Mouse (Mus musculus): Measurements from ENCODE around the gene Mxd1. TPM values are rescaled to one million over a fixed set of nuclear protein-coding genes. Genes with fewer than 3 reads are reported as not detected.

Gene Mxd1
- polyA plus RNA-seq, 1 experiment from 2014 or later, result 13.5 TPM

DNA sequence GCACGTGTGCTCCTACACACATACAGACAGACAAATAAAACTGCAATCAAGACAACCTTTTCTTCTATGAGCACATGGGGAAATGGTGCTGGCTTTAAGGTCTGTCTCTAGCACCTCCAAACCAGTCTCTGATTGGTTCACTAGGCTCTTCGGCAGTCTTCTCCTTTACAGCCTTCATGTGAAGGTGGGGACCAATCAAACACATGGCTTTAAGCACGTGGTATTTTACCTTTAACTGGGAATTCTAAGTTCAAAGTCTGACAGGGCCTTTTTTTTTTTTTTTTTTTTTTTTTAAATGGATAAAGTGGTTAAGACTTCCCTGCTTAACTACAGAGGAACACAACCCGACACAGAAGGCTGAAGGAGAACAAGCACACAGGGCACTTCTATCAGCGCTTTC lies 3.9 kb downstream of the Mxd1 start:
- DNase-seq (ENCODE audit: low spot score) (no peak), ATAC-seq (replicated peaks; ENCODE audit: insufficient number of reproducible peaks, low FRiP score, low TSS enrichment, low read depth) (no peak)
- H3K4me1 ChIP-seq (ENCODE audit: control insufficient read depth, insufficient read depth, low read length), result no peaks in the 10 kb centered on the region
- no peak overlapping the region for H3K27ac ChIP-seq (replicated peaks; ENCODE audit: low read depth, low read length)
- no peaks in the 10 kb centered on the region for H3K9me3 ChIP-seq (replicated peaks; ENCODE audit: control insufficient read depth, low read length)
- H3K4me2 ChIP-seq (ENCODE audit: low read depth, low read length), result no peak overlapping the region
- H3K4me3 ChIP-seq (ENCODE audit: low read depth, low read length), result no peak overlapping the region
- WGBS, result 87% methylated on average over 5 of the region's 5 CpGs
- no peak overlapping the region for H3K9ac ChIP-seq (replicated peaks; ENCODE audit: low read length)
- no peaks in the 10 kb centered on the region for H3K27me3 ChIP-seq (ENCODE audit: control insufficient read depth, insufficient read depth, low read length)
- H3K36me3 ChIP-seq (replicated peaks; ENCODE audit: control insufficient read depth, insufficient read depth, low read depth, low read length), result no peaks in the 10 kb centered on the region

DNA sequence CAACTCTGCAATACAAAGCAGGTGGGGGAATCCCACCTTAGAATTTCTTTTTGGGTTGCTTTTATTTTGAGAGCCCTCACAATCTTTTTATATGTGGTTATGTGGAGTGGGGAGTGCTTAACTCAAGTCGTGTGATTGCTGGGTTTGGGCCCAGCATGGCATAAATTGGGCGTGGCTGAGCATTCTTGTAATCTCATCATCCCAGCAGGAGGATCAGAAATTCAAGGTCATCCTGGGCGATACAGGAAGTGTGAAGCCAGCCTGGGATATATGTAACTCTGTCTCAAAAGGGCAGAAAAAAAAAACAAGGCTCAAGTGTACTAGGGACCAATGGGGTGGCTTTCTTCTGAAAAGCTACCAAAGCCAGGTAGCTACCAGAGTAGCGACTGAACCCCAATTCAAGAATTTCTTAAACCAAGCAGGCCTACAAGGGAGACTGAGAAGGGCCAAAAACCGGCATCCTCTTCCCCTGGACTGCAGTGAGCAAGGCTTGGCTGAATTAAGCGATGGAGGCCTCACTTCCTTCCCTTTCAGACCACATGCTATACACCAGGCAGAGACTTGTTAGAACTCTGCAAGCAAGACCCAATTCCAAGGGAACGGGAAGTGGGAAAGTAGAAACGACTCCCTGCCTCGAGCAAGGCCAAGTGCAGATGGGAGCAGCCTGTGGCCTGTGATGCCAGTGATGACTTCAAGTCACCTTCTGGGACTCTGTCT lies 8.6 kb downstream of the Mxd1 start:
- no peak overlapping the region for H3K27ac ChIP-seq (replicated peaks; ENCODE audit: low read depth, low read length)
- DNase-seq (ENCODE audit: low spot score) (no peak), ATAC-seq (replicated peaks; ENCODE audit: insufficient number of reproducible peaks, low FRiP score, low TSS enrichment, low read depth) (no peak)
- no peak overlapping the region for H3K4me2 ChIP-seq (ENCODE audit: low read depth, low read length)
- no peaks in the 10 kb centered on the region for H3K4me1 ChIP-seq (ENCODE audit: control insufficient read depth, insufficient read depth, low read length)
- no peaks in the 10 kb centered on the region for H3K36me3 ChIP-seq (replicated peaks; ENCODE audit: control insufficient read depth, insufficient read depth, low read depth, low read length)
- WGBS, result 80% methylated on average over 9 of the region's 9 CpGs
- no peak overlapping the region for H3K9ac ChIP-seq (replicated peaks; ENCODE audit: low read length)
- no peak overlapping the region for H3K4me3 ChIP-seq (ENCODE audit: low read depth, low read length)
- no peaks in the 10 kb centered on the region for H3K27me3 ChIP-seq (ENCODE audit: control insufficient read depth, insufficient read depth, low read length)
- H3K9me3 ChIP-seq (replicated peaks; ENCODE audit: control insufficient read depth, low read length), result no peaks in the 10 kb centered on the region

GRCm38 (mm10) chr6:86658501-86658900 lies 10.5 kb downstream of the Mxd1 start:
- H3K27ac ChIP-seq (replicated peaks; ENCODE audit: low read depth, low read length), result no peak overlapping the region
- H3K9me3 ChIP-seq (replicated peaks; ENCODE audit: control insufficient read depth, low read length), result no peaks in the 10 kb centered on the region
- 77% methylated on average over 3 of the region's 3 CpGs for WGBS
- DNase-seq (ENCODE audit: low spot score) (no peak), ATAC-seq (replicated peaks; ENCODE audit: insufficient number of reproducible peaks, low FRiP score, low TSS enrichment, low read depth) (no peak)
- no peaks in the 10 kb centered on the region for H3K4me1 ChIP-seq (ENCODE audit: control insufficient read depth, insufficient read depth, low read length)
- H3K4me2 ChIP-seq (ENCODE audit: low read depth, low read length), result no peak overlapping the region
- H3K36me3 ChIP-seq (replicated peaks; ENCODE audit: control insufficient read depth, insufficient read depth, low read depth, low read length), result no peaks in the 10 kb centered on the region
- no peak overlapping the region for H3K9ac ChIP-seq (replicated peaks; ENCODE audit: low read length)
- H3K27me3 ChIP-seq (ENCODE audit: control insufficient read depth, insufficient read depth, low read length), result no peaks in the 10 kb centered on the region
- H3K4me3 ChIP-seq (ENCODE audit: low read depth, low read length), result no peak overlapping the region

- Histone ChIP-seq H3K27me3 (ENCODE audit: control insufficient read depth, insufficient read depth, low read length) (no peaks in the 10 kb centered on the region), H3K36me3 (replicated peaks; ENCODE audit: control insufficient read depth, insufficient read depth, low read depth, low read length) (no peaks in the 10 kb centered on the region; the same call in none of the 2 replicates), H3K4me1 (ENCODE audit: control insufficient read depth, insufficient read depth, low read length) (no peaks in the 10 kb centered on the region), H3K4me3 (ENCODE audit: low read depth, low read length) (no peak overlapping the region), H3K27ac (replicated peaks; ENCODE audit: low read depth, low read length) (no peak overlapping the region), H3K9ac (replicated peaks; ENCODE audit: low read length) (no peak overlapping the region), H3K4me2 (ENCODE audit: low read depth, low read length) (no peak overlapping the region), H3K9me3 (replicated peaks; ENCODE audit: control insufficient read depth, low read length) (no peaks in the 10 kb centered on the region)
- WGBS, result 74% methylated on average over 9 of the region's 9 CpGs
- no peak for ATAC-seq (replicated peaks; ENCODE audit: insufficient number of reproducible peaks, low FRiP score, low TSS enrichment, low read depth)
- DNase-seq (ENCODE audit: low spot score), result no peak
These were observed 14.6 kb downstream of the Mxd1 start for GRCm38 (mm10) chr6:86654270-86654916.

GRCm38 (mm10) chr6:86653026-86653425 lies 15.9 kb downstream of the Mxd1 start:
- DNase-seq (ENCODE audit: low spot score) (no peak), ATAC-seq (replicated peaks; ENCODE audit: insufficient number of reproducible peaks, low FRiP score, low TSS enrichment, low read depth) (no peak)
- no peaks in the 10 kb centered on the region for H3K9me3 ChIP-seq (replicated peaks; ENCODE audit: control insufficient read depth, low read length)
- no peaks in the 10 kb centered on the region for H3K27me3 ChIP-seq (ENCODE audit: control insufficient read depth, insufficient read depth, low read length)
- H3K36me3 ChIP-seq (replicated peaks; ENCODE audit: control insufficient read depth, insufficient read depth, low read depth, low read length), result no peaks in the 10 kb centered on the region; the same call in none of the 2 replicates
- H3K4me1 ChIP-seq (ENCODE audit: control insufficient read depth, insufficient read depth, low read length), result no peaks in the 10 kb centered on the region
- H3K4me2 ChIP-seq (ENCODE audit: low read depth, low read length), result no peak overlapping the region; the same call in 1 of the 2 replicates
- H3K4me3 ChIP-seq (ENCODE audit: low read depth, low read length), result no peak overlapping the region
- 84% methylated on average over 6 of the region's 6 CpGs for WGBS
- no peak overlapping the region for H3K27ac ChIP-seq (replicated peaks; ENCODE audit: low read depth, low read length)
- H3K9ac ChIP-seq (replicated peaks; ENCODE audit: low read length), result no peak overlapping the region

- no peaks in the 10 kb centered on the region for H3K4me1 ChIP-seq (ENCODE audit: control insufficient read depth, insufficient read depth, low read length)
- no peak overlapping the region for H3K27ac ChIP-seq (replicated peaks; ENCODE audit: low read depth, low read length)
- no peak overlapping the region for H3K9ac ChIP-seq (replicated peaks; ENCODE audit: low read length)
- H3K27me3 ChIP-seq (ENCODE audit: control insufficient read depth, insufficient read depth, low read length), result no peaks in the 10 kb centered on the region
- H3K4me3 ChIP-seq (ENCODE audit: low read depth, low read length), result no peak overlapping the region
- DNase-seq (ENCODE audit: low spot score), result no peak
- H3K36me3 ChIP-seq (replicated peaks; ENCODE audit: control insufficient read depth, insufficient read depth, low read depth, low read length), result no peaks in the 10 kb centered on the region; the same call in none of the 2 replicates
- WGBS, result 84% methylated on average over 7 of the region's 7 CpGs
- no peaks in the 10 kb centered on the region for H3K9me3 ChIP-seq (replicated peaks; ENCODE audit: control insufficient read depth, low read length)
- no peak overlapping the region for H3K4me2 ChIP-seq (ENCODE audit: low read depth, low read length)
- ATAC-seq (replicated peaks; ENCODE audit: insufficient number of reproducible peaks, low FRiP score, low TSS enrichment, low read depth), result no peak
These were observed 22.8 kb downstream of the Mxd1 start for GRCm38 (mm10) chr6:86646143-86646542.

DNA sequence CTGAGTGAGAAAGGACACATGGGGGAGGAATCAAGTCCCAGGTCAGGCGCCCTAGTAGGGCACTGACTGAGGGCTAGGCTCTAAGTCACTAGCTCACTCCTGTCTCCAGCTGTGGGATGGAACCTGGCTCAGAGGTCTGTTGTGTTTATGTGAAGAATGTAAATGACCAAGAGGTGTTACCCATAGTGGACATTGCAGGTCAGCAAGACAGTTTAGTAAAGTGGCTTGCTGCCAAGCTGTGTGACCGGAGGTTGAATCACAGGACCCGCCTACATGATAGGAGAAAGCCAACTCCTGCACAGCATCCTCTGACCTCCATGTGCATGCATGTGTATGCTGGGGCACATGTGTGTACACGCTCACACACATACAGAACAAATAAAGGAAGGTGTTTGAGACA lies 23.4 kb downstream of the Mxd1 start:
- 79% methylated on average over 4 of the region's 4 CpGs for WGBS
- Histone ChIP-seq H3K36me3 (replicated peaks; ENCODE audit: control insufficient read depth, insufficient read depth, low read depth, low read length) (no peaks in the 10 kb centered on the region; the same call in 1 of the 2 replicates), H3K4me3 (ENCODE audit: low read depth, low read length) (no peak overlapping the region), H3K9me3 (replicated peaks; ENCODE audit: control insufficient read depth, low read length) (no peaks in the 10 kb centered on the region), H3K4me1 (ENCODE audit: control insufficient read depth, insufficient read depth, low read length) (no peaks in the 10 kb centered on the region), H3K27me3 (ENCODE audit: control insufficient read depth, insufficient read depth, low read length) (no peaks in the 10 kb centered on the region), H3K9ac (replicated peaks; ENCODE audit: low read length) (no peak overlapping the region), H3K27ac (replicated peaks; ENCODE audit: low read depth, low read length) (no peak overlapping the region), H3K4me2 (ENCODE audit: low read depth, low read length) (no peak overlapping the region)
- ATAC-seq (replicated peaks; ENCODE audit: insufficient number of reproducible peaks, low FRiP score, low TSS enrichment, low read depth) (no peak), DNase-seq (ENCODE audit: low spot score) (no peak)

- H3K36me3 ChIP-seq (replicated peaks; ENCODE audit: control insufficient read depth, insufficient read depth, low read depth, low read length), result no peaks in the 10 kb centered on the region
- H3K4me3 ChIP-seq (ENCODE audit: low read depth, low read length), result no peak overlapping the region
- no peak overlapping the region for H3K27ac ChIP-seq (replicated peaks; ENCODE audit: low read depth, low read length)
- no peak overlapping the region for H3K9ac ChIP-seq (replicated peaks; ENCODE audit: low read length)
- H3K4me1 ChIP-seq (ENCODE audit: control insufficient read depth, insufficient read depth, low read length), result no peaks in the 10 kb centered on the region
- ATAC-seq (replicated peaks; ENCODE audit: insufficient number of reproducible peaks, low FRiP score, low TSS enrichment, low read depth), result no peak
- 84% methylated on average over 3 of the region's 3 CpGs for WGBS
- no peak for DNase-seq (ENCODE audit: low spot score)
- no peak overlapping the region for H3K4me2 ChIP-seq (ENCODE audit: low read depth, low read length)
- no peaks in the 10 kb centered on the region for H3K27me3 ChIP-seq (ENCODE audit: control insufficient read depth, insufficient read depth, low read length)
- no peaks in the 10 kb centered on the region for H3K9me3 ChIP-seq (replicated peaks; ENCODE audit: control insufficient read depth, low read length)
These were observed 24.1 kb downstream of the Mxd1 start for GRCm38 (mm10) chr6:86644775-86645400.
